Mouse (Mus musculus) liver, embryonic 18 days (tissue): ENCODE measurements around the gene Pptc7. TPM values are rescaled to one million over a fixed set of nuclear protein-coding genes. Genes with fewer than 3 reads are reported as not detected.

Source experiments
- polyA plus RNA-seq: library from polyadenylated mRNA; depleted of rRNA; stranded (reverse); fragments of >200 nt; gene quantifications from 2 replicates; pipeline ENCODE4 v1.2.3, GENCODE M21; 2012; rRNA removed

Gene Pptc7
- 7.6 and 10.1 TPM in 2 replicates for polyA plus RNA-seq

GRCm38 (mm10) chr5:122284183-122285028, at the start of gene Pptc7:
Gene Pptc7, plus strand, starts transcription at chr5:122284365.

GRCm38 (mm10) chr5:122263933-122264905, 19.9 kb upstream of the Pptc7 start, which contains the start of gene Tctn1:
Gene Tctn1, minus strand, starts transcription at chr5:122264460.

GRCm38 (mm10) chr5:122353807-122354491, 69.8 kb downstream of the Pptc7 start, which contains the start of the genes Rad9b and Vps29:
Gene Rad9b, minus strand, starts transcription at chr5:122354233.
Gene Vps29, plus strand, starts transcription at chr5:122354369.

GRCm38 (mm10) chr5:122371591-122372191, 87.5 kb downstream of the Pptc7 start, which contains the start of gene Gpn3:
Gene Gpn3, plus strand, starts transcription at chr5:122371876.

GRCm38 (mm10) chr5:122372192-122372769, 88.1 kb downstream of the Pptc7 start, which contains the start of gene Fam216a:
Gene Fam216a, minus strand, starts transcription at chr5:122372364.

Other genes starting within 250 kb of the Pptc7 start
- 12.2 and 18.9 TPM in 2 replicates for gene Cux2, start 234.3 kb upstream of the Pptc7 start, polyA plus RNA-seq
- 0.17 and 0.55 TPM in 2 replicates for gene Myl2, start 183.4 kb upstream of the Pptc7 start, polyA plus RNA-seq
- gene Ccdc63, start 143.5 kb upstream of the Pptc7 start, polyA plus RNA-seq, result 0.07 and 0.19 TPM in 2 replicates
- gene Ppp1cc, start 126.1 kb upstream of the Pptc7 start, polyA plus RNA-seq, result 92.4 and 99.2 TPM in 2 replicates
- gene Hvcn1, start 77.6 kb upstream of the Pptc7 start, polyA plus RNA-seq, result 5.8 and 6.8 TPM in 2 replicates
- 2.6 and 3.0 TPM in 2 replicates for gene Tctn1, start 19.9 kb upstream of the Pptc7 start, polyA plus RNA-seq
- 2.7 and 3.0 TPM in 2 replicates for gene Rad9b, start 69.9 kb downstream of the Pptc7 start, polyA plus RNA-seq
- 47.9 and 55.7 TPM in 2 replicates for gene Vps29, start 70.0 kb downstream of the Pptc7 start, polyA plus RNA-seq
- gene Gpn3, start 87.5 kb downstream of the Pptc7 start, polyA plus RNA-seq, result 24.4 and 29.1 TPM in 2 replicates
- gene Fam216a, start 88.0 kb downstream of the Pptc7 start, polyA plus RNA-seq, result 13.8 and 14.0 TPM in 2 replicates
- gene Arpc3, start 107.5 kb downstream of the Pptc7 start, polyA plus RNA-seq, result 159 and 165 TPM in 2 replicates
- 10.0 and 11.7 TPM in 2 replicates for gene Anapc7, start 137.3 kb downstream of the Pptc7 start, polyA plus RNA-seq
- 23.9 and 25.7 TPM in 2 replicates for gene Atp2a2, start 217.9 kb downstream of the Pptc7 start, polyA plus RNA-seq